Mouse (Mus musculus) granulocyte monocyte progenitor cell, adult 5-6 weeks (primary cell): Measurements from ENCODE around the gene Fus. TPM values are rescaled to one million over a fixed set of nuclear protein-coding genes. Genes with fewer than 3 reads are reported as not detected.
A peak's percentile ranks its signal among the peaks of the same experiment; 100 is the strongest.
"Not testable (repeated sequence)": the region's sequence is repeated elsewhere in the genome, so short reads cannot be mapped to it uniquely, and the experiment has no call there.

Source experiments
- ATAC-seq: replicated peaks from 2 replicates; pipeline ENCODE4 v1.8.0; 2016; ENCODE audit warnings: mild to moderate bottlenecking, moderate TSS enrichment, inconsistent platforms; ENCODE audit not compliant: poor library complexity, severe bottlenecking
- total RNA-seq, 2 experiments: library from RNA; stranded (forward) in 1 of 2; stranded (reverse) in 1 of 2; fragments of 200-712, 200-1000 nt in 1 of 2; fragments of >200 nt in 1 of 2; fragmentation: Nextera tagmentation in 1 of 2; gene quantifications; 2 replicates each; pipeline ENCODE4 v1.2.3; 2014 to 2017

The Fus gene
- total RNA-seq, 2 experiments from 2014 or later, result 60.8 to 319 TPM

DNA sequence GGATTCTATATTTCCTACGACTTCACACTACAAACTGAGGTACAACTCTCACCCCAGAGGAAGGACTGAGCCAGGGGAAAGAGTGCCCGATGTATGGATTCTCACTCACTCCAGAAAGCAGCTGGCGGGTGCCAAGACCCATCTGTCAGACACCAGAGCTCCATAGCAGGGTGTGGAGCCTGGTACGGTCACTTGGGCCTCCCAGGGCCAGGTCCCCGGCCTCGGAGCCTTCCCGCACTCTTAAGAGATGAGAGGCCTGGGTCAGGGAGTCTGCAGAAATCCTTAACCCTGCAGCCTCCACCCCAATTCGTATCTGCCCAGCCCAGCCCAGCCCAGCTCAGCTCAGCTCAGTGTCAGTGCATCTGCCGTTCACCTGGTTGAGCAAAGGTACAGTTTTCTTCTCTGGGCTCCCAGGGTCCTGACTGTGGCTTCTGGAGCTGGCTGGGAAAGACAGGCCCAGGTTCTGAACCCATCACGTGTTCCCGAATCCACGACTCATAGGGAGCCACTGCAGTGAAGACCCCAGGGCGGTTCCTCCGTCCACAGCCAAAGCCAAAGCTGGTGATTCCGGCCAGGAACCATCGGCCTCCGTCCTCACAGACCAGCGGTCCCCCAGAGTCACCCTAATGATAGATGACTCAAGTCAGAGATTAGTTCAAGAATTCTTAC is 30.9 kb upstream of the Fus start:
- no peak for ATAC-seq

DNA sequence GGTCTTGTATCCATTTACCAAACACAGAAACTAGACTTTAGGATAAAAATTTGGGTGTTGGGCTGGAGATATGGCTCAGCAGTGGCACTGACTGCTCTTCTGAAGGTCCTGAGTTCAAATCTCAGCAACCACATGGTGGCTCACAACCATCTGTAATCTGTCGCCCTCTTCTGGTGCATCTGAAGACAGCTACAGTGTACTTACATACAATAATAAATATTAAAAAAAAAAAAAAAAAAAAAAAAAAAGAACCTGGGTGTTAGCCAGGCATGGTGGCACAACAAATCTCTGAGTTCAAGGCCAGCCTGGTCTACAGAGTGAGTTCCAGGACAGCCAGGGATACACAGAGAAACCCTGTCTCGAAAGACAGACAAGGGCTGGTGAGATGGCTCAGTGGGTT is 25.2 kb upstream of the Fus start:
- not testable (repeated sequence) for ATAC-seq

- ATAC-seq, result no peak
Measured at GRCm38 (mm10) chr7:127944614-127945013, 22.6 kb upstream of the Fus start.

GRCm38 (mm10) chr7:127946470-127947023 is 20.7 kb upstream of the Fus start, which contains the start of gene Prss36:
Prss36 (minus strand) TSS chr7:127946725.
- no peak for ATAC-seq

DNA sequence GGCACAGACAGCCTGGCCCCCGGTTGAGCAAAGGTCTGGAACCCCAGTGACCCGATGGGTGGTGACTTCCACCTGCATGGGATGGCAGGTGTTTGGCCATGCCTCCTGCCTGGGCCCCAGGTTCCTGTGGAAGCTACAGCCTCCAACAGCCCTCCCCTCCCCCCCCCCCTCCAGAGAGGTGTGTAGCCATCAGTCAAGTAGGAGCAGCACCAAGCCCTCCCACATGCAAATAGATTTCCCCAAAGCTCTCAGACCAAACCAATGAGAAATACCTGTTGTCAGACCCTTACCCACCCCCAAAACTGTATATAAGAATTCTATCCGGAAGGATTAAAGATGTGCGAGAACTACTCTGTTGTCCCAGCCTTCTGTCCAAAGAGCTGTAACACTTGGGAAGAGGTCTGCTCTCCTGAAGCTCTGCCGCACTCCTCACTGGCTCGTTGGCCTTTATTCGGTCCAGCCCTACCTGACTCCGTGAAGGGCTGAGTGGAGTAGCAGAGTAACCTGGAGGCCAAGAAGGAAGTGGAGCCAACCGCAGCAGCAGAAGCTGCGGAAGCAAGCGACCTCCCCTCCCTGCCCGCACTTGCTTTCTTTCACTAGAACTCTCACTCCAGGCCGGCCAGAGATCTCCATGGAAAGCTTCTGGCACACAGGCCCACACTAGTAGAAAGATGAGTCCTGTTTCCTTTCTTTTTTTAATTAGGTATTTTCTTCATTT is 14.2 kb upstream of the Fus start:
- ATAC-seq, result peak; percentile 87

DNA sequence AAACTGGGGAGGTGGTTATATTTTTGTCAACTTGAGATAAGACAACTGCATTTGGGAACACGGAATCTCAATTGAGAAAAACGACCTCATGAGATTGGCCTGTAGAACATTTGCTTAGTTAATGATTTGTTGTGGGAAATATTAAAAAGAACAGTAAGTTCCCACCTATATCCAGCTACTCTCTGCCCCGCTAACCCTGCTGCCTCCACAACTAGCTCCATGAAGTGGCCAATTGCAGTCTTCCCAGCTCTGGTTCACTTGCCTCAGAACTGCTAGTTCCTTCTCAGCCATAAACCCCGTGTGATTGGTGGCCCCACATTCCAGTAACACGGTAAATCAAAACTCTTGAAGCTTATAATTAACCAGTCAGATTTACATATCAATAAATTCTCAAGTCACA is 7.9 kb upstream of the Fus start:
- no peak for ATAC-seq

- ATAC-seq, result no peak
Measured at GRCm38 (mm10) chr7:127966371-127966918, 812 bp upstream of the Fus start.

DNA sequence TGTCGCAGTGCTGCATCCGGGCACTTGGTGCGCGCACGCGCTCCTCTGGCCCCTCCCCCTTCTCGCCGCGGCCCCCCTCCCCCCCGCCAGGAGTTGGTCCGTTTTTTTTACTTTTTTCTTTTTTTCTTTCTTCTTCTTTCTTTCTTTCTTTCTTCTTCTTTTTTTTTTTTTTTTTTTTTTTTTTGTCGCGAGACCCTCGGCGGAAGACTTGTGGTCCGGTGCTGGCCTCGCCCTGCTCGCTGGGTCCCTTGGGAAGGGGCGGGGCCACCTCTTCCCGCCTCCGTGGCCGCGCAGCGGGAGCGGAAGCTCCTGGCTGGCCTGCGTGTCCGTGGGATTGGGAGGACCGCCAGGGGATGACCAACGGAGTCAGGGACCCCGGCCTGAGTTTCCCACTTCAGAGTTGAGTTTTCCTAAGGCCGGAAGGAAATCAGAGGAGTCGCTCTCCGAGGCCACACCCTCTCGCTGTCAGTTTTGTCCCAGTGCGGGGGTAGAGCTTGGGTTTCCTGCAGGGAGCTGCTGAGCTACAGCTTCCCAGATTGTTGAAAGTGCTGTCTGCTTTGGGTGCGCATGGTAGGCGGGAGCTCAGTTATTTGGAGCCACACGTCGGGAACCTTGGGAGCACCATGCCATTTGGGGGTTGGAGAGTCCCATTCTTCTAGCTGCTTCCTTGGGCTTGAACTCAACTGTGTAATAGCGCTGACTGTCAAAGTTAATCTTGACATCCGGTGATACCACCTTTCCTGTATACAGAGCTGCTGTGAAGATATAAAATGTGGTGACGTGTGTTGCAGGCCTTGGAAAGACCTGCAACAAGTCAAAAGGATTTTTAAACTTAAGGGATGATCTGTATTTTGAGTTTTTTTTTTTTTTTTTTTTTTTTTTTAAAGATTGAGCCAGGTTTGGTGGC is 918 bp downstream of the Fus start:
- ATAC-seq, result peak; percentile 38

DNA sequence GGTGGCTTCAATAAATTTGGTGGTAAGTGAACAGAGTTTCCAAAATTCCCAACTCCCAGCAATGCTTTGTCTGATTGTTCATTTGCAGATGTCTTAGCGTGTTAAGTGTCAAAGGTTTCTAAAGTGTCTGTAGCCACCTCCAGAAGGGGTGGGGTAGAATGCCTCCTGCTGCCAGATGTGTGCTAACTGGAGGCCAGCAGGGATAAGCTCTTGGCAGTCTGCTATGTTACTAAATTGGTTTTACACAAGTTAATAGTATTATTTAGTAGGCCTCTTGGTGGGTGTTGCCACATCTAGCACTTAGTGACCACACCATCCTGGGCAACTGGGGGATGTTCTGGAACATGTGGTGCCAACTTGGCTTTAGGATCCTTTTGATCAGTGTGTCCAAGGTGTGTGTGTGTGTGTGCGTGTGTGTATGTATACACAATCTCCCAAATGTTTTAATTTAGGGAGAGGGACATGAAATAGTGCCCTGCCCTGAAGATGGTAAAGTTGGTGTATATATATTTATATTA is 7.2 kb downstream of the Fus start:
- peak; percentile 30 for ATAC-seq

DNA sequence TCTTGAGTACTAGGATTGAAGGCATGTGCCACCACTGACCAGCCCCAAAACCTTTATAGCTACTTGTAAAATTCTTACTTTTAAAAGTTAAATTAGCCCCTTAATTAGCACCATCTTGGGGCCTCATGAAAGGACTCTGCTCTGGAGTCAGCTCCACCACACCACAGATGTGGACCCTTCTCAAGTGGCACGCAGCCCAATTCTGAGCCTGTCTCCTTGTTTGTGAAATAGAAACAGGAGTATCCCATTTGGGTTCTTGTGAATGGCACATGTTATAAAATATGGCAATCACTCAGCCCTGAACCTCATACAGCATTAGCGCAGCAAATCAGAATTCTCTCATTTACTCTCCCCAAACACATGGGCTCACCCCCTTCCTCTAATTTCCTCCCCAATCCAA is 11.6 kb downstream of the Fus start:
- no peak for ATAC-seq

DNA sequence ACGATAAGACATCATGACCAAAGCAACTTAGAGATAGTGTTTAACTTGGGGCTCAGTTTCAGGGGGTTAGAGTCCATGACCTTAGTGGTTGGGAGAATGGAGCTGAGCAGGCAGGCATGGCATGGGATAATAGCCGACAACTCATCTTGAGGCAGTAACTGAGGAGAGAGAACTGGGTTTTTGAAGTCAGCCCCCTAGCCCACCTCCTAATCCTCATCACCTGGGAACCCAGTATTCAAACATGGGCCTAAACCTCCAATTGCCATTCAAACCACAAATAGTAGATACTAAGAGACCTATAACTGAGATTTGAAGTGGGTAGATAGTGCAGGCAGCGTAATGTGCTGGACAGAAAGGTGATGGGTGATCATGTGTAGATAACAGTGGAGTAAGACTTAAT is 13.3 kb downstream of the Fus start:
- ATAC-seq, result no peak

- no peak for ATAC-seq
Measured at GRCm38 (mm10) chr7:127988904-127989303, 21.6 kb downstream of the Fus start.

- ATAC-seq, result peak; percentile 49
Measured at GRCm38 (mm10) chr7:127991643-127992487, 24.6 kb downstream of the Fus start.

DNA sequence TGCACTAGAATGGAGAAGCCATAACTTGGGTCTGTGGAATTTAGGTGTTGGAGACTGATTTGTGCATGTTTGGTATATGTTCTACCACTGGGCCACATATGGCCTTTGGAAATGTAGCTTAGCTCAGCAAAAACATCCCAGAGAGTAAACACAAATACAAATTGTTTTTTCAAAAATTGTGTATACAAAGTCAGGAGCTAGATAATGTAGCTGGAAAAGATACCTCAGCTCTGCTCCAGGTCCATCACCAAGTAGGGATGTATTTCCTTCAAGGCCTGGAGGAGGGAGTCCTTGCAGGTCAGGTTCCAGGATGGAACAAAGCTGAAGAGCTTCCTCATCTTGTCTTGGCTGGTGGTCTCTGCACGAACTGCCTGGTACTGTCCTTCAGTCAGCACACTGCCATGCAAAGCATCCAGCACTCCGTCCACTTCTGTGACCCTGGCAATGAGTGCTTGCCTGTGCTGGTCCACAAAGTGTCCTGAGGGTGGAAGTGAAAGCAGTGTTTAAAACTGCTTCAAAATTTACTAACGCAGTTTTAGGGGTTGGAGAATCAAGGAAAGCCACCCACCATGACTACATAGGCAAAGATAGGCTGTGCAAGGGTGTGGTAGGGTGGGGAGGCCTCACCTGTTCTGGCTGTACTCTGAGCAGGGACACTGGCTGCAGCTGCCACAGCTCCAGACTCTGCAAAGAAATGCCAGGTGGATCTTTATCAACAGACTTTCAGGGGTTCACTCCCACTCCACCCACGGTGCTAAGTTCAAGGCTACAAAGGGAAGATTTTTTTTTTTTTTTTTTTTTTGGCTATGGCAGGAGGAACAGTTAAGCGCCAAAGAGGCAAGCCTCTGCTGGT is 25.5 kb downstream of the Fus start:
- ATAC-seq, result peak; percentile 31

DNA sequence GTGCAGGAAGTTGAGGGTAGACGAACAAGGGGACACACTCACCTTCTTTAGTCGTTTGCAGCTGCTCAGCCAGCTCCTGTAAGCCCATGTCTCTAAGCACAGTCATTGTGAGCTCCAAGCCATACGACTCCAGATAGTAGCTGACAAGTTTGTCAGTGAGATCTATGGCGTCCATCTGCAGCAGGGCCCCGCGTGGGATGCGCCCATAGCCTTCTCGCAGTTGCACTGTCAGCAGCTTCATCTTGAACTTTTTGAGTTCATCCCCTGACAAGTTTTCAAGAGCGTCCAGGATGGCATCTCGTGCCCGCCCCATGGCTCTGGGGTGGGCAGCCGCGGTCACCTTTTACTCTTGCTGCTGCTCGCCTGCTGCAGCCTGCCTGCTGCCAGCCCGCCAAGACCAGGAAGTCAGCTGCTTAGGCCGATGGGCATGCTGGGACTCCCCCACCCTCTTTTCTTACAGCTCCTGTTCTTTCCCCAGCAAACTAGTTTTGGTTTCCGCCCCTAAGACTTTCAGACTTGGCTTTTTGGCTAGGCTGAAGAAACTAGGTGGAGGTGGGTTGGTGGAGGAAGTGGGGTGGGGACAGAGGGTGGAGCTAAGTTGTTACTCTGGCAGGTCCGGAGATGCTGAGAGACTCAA is 26.2 kb downstream of the Fus start, which contains the start of gene Pycard:
TSS of gene Pycard (minus strand) at position 527 of the 637 bp plus-strand sequence.
- ATAC-seq, result peak; percentile 69

- no peak for ATAC-seq
Measured at GRCm38 (mm10) chr7:127999436-127999835, 32.2 kb downstream of the Fus start.

DNA sequence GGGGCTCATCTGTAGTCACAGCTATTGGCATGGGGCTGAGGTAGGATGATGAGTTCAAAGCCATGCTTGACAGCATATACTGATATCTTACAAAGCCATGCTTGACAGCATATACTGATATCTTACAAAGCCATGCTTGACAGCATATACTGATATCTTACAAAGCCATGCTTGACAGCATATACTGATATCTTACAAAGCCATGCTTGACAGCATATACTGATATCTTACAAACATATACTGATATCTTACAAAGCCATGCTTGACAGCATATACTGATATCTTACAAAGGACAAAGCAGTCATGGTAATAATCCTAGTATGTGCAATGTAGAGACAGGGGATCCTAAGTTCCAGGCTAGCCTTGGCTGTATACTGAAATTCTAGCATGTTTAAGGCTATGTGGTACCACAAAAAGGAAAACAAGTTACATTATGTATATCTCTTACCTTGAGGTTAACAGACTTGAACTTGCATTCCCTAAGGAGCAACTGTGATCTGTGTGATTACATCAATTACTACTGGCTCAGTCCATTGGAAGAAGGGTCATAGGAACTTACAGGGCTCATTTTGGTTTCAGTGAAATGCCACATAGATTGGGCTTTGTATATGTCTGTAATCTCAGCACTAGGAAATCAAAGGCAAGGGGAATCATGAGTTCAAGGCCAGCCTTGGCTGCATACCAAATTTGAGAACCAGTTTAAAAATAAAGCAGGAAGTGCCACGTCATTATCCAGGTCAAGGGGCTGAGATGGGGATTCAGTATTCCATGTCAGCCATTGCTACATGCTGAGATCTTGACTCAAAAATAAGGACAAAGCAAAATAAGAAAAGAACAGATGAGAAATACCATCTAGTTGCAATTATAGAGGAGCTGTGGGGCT is 33.1 kb downstream of the Fus start:
- ATAC-seq, result no peak
